Mouse (Mus musculus) erythroblast, embryonic 14.5 days (primary cell): ENCODE data around the gene Axl.

Source experiments
- GATA1 ChIP-seq: IDR thresholded peaks from 2 replicates; pipeline ENCODE4 v1.6.1; 2012; ENCODE audit warnings: low read length, inconsistent platforms, mixed read lengths
- TAL1 ChIP-seq: IDR thresholded peaks from 3 replicates; pipeline ENCODE4 v1.6.1; 2012; ENCODE audit warnings: low read length, inconsistent platforms, mixed read lengths

DNA sequence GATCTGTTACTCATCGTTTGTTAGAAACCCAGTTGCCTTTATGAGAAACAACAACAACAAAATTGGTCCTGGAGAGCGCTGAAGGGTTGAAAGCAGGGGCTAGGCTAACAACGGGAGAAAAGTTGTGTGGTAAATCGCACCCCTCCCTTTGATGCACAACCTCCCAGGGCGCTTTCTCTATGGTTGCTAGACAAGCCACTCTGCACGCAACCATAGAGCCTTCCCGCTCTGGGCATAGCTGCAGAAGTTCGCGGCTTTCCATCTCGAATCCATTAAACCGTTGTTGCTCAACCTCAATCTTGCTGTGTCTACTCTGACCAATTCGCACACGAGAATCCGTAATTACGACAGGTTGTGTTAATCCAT, 33.1 kb downstream of the Axl start:
- TF ChIP-seq GATA1 (no peak), TAL1 (no peak)
